Mouse (Mus musculus): Measurements from ENCODE around the gene Pdzd3.

DNA sequence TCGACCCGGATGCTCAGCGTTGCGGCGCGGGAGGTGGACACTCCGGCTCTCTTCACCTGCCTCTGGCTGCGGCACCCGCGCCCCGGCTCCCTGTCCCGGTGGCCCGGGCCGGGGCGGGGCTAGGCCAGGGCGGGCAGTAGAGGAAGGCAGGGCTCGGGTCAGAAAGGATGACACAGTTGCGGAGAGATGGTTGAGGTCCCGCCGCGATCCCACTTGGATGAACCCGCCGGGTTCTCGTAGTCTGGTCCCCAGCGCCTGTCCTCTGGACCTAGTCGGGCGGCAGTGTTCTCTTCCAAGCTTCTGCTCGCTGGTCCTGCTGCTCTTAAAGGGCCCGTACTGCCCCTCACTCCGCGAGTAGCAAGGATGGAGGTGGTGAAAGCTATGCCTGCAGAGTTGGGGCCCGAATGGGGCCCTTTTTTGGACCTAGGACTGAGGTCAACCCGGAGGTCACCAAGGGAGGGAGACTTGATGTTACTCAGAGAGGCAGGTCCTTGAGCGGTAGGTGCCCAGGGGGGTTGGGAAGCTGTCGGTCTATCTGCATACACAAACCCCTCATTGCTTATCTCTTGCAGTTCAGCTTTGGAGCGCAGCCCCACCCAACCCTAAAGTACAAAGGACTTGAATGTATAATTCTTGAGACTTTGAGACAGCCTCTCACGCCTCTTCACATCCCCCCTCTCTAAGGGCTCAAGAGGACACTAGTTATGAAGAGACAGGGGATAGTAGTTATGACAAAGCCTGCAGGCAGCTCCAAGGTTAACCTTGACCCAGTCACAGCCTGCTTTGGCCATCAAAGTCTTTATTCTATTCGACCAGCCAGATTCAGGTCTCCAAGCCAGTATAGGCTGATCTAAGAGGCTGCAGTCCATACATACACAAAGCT lies 37.0 kb upstream of the Pdzd3 start, which contains the start of gene Abcg4:
- no peak for TF ChIP-seq CTCF (IDR thresholded peaks at IDR 0.05; ENCODE audit: low read depth)
- peak; percentile 89 for TF ChIP-seq EP300 (IDR thresholded peaks at IDR 0.05; ENCODE audit: low read depth)
